Mouse (Mus musculus) thymus, postnatal 14 days (tissue): ENCODE data around the gene Zbtb16.

Experiments
- DNase-seq: peaks from one replicate; pipeline ENCODE4 v3.0.0; 2021

The Zbtb16 gene

DNA sequence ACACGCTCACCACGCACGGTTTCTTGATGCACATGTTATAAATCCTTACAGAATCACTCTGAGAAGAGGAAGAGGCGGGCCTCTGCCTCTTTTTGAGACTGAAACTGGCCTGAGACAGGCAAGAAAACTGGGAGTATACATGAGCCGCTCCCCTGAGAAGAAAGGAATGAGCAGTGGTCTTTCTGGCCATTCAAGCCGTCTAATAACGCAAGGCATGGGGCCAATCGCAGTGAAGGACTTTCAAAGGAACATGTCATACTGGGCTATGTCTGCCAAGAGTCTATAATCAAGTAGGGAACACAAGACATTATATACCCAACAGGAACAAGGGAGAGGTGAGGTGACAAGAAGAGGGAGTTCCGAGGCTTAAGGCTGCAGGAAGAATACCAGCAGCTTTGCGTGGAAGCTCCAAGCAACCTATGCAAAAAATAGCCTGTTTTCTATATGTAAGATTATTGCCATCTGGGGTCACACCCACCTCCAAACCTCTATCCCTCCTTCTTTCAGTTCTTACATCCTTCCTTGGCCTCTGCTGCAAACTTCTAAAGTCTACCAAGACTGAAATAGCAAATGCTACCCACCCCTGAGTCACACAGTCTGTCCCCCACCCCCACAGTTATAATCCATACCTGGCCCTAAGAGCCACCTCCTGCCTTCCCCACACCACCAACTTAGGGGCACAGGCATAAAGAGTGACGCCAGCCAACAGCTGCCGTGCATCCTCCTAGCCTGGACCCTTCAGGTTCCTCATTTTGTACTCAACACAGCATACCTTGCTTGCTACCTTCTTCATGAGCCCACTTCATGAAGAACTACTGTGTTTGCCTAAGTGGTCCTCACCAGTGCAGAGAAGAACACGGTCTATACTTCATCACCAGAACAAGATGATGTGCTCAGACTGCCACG is 74.0 kb downstream of the Zbtb16 start:
- no peak for DNase-seq

DNA sequence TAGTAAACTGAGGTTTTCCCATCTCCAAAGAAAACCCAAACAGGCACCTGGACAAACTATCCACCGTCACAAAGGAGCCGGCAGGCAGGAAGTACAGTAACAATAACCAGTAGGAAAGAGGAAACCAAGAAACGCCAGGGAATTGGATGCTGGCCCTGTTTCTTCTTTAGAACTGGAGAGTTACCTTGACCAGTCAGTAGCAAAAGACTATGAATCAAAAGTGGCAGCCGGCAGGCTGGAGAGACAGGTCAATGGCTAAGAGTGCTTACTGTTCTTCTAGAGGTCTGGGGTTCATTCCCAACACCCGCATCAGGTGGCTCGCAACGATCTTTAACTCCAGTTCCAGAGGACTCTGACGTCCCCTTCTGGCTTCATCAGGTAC is 74.9 kb downstream of the Zbtb16 start:
- DNase-seq, result no peak

DNA sequence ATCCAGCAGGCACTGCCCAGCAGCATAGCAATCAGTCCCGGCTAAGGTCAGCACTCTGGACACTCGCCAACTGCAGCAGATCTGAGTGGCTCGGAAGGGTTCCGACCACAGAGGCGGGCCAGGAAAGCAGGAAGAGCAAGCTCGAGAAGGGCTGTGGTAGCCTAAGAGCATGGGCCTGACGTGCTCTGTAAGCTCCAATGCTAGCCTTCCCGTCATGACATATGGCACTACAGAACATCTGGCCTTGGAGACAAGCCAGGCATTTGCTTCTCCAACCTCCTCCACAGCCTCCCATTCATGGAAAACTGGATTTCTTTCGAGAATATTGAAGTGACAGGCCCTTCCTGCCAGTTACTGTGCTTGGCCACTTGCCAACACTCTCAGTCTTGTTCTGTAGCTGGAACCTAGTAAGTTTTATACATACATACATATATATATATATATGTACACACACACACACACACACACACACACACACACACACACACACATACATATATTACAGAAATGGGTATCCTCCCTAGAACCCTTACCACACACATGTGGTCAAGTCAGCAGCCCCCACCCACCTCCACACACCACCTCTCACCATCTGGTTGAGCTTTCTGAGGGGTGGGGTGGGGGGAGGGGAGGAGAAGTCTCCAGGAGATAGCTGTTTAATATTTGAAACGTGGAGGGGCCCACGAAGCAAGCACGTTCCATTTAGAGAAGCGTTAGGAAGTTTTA is 75.4 kb downstream of the Zbtb16 start:
- no peak for DNase-seq

DNA sequence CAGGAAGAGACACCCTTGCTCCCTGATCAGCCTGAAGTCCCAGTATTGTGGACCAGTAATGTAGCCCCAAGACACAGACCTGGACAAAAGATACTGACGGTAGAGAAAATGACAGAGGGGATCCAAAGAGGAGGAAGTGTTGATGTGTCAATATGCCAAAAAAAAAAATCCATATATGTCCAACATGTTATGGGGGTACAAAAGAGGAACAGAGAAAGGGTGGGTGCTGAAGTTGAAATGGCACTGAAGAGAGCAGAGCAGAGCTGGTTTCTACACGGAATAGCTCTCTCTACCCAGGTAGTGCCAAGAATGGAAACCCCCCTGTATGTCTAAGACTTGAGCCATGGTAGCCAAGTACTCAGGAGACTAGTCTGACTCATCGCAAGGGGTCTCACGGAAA is 76.9 kb downstream of the Zbtb16 start:
- DNase-seq, result no peak

DNA sequence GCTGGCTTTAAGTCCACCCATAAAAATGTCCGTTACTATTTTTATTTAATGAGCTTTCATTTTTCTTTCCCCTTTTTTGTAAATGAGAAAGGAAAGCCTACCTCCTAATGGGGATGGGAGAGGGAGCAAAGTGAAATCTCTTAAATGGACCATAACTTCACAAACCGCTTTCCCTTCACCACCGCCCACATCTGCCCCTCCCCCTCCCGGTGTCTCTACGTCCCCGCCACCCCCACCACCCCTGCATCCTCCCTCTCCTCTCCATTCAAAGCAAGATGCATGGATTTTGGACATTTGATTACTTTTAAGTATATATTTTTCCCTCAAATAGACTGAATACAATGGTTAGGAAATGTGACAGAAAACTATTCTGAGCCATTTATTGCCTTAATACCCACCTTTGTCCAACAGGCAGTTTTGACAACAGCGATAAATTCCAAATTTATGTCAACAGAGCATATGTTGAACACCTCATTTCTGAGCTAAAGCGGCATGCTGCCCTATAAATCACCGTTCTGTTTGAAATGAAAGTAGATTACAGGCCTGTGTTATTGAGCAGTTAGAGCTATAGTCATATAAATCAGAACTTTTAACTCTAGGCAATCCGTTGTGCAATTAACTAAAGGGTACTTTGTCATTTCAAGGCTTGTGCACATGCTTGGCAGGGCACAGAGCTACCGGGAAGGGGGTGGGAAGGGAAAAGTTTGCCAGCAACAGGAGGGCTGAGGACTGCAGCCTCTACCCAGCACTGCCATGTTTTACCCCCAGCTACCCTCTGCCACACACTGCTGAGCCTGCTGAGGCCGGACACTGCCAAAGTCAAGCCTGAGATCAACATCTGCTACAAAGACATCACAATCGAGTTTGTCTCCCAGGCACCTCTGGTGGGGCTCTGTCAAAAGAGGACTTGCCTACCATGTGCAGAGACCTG is 78.1 kb downstream of the Zbtb16 start:
- no peak for DNase-seq

DNA sequence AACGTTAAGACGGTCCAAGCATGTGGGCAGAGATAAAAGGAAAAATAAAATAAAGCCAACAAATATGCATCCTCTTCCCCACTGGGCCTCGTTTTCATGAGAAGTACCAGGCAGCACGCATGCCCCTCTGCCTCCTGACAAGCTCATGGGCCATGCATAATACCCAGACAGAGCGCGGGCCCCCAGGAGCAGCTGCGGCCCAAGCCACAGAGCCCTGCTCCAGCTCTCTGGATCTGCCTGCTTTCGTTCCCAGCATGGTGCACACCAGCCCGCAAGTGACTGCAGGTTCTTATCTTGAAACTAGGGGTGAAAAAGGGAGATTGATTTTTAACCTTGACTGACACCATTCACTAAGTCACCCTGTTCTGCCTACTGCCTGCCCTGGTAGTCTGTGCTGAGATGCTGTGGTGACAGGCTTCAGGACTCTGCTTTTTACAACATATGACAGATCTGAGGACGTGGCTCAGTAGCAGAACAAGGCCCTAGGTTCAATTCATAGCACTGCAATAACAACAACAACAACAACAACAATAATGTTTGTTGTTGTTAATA is 79.7 kb downstream of the Zbtb16 start:
- no peak for DNase-seq

DNA sequence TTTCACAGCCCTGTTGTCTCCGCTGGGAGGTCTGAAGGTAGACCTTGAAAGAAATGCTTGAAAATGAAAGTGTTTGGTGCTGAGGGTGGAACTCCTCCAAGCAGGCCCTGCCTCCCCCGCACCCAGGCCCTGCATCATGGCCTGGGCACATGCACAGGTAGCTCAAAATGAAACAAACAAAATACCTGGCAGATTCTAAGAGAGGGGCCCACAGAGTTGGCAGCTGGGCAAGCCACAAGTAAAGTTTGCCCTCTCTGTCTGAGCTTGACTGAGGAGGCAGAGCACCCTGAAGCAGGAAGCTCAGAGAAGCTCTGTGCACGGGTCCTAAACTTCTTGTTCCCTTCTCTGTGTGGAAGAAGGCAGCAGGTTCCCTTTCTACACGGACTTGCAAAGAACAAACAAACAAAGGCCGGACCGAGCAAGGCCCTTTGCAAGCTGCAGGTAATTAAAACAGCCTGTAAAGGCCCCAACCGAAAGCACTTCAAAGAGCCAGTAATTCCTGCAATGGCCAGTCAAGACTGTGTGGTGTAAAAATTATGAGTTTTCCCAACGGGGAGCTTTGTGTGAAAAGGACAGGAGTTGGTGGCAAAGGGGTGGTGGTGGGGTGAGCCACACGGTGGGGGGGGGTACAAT is 80.5 kb downstream of the Zbtb16 start:
- no peak for DNase-seq

DNA sequence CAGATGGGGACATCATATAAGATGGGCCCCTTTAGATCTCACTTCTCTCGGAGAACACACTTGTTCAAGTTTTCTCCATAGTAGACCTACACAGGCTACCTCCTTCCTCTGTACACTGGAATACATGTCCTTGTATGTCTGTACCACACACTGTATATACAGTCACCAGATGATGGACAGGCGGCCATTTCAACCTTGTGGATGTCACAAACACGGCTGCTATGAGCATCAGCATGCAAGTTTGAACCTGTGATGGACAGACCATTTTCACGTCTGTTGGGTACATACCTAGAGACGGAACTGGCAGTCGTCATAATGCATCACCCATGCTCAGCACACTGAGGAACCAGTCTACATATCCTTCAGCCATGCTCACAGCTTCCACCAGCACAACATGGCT is 81.6 kb downstream of the Zbtb16 start:
- no peak for DNase-seq

DNA sequence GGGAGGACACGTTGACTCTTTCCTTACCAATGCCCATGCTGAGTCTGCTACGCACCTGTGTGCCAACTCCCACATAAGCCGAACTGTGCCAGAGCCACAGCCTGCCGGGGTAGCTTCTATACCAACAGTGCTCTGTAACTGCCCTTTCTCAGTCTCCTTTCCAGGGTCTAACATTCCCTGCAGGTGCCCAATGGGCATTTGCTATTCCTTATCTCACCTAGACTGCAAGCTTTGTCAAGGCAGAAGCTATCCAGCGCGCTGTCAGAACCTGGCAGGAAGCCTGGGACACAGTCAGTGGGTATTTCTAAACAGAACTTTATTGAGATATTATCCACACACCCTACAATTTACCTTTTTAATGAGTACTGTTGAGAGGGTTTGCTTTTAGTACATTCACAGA is 82.1 kb downstream of the Zbtb16 start:
- no peak for DNase-seq

DNA sequence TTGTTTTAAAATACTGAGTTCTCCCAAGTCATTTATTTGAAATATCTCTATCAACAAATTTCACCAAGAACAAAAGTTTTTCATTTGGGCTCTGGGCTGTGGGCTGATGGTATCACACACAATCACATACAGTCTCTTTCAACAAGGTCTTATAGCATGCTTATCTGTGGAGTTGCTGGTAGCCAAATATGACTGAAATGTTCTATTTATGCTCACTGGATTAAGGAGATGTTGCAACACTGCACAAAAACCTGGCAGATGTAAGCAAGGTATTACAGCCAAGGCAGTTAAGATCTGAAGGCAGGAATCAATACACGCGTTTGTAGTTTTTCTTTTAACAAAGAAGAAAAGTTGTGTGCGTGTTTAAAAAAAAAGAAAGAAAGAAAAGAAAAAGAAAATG is 84.1 kb downstream of the Zbtb16 start:
- no peak for DNase-seq

DNA sequence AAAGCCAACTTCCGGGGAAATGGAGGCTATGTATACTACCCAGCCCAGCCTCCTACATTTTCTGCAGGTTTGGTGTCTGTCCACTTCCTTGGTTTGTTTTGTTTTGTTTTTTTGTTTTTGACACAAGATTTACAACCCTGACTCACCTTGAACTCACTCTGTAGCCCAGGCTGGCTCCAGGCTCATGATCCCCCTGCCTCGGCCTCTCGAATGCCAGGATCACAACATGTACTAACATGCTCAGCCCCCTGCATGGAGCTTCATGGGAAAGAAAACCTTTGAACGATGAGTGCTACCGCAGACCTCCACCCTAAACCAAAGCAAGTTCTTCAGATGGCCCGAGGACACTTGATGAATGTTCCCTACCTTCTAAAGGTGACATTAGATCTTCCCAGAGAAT is 86.4 kb downstream of the Zbtb16 start:
- no peak for DNase-seq

DNA sequence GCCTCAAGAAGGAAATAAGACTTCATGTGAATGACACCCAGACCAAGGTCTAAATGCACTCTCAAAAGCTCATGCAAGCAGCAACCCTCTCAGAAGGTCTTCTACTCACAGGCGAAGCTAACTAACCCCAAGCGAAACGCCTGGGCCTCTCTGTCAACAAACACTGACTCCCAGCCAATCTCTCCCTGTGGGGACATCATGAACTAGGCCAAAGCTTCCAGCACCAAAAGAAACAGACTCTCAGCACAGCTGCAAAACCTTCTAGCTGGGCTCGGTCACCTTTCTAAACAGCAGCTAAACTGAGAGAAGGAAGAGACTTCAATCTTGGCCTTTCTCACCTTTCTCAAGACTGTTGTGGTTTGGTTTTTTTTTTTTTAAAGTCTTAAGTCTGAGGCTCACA is 86.9 kb downstream of the Zbtb16 start:
- no peak for DNase-seq

DNA sequence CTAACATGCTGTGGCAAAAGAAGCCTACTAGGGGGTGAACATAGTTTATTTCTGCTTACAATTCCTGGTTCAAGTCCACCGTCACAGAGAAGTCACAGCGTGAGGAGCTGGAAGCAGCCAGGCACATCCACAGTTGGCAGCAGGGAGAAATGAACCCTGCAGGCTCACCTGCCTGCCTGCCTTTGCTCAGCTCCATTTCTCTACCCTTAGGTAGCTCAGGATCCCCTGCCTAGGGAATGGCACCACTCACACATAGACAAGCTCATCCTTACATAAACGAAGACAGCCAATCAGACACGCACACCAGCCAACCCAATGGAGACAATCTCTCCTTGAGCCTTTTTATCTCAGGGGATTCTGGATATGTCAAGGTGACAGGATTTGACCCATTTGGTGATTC is 87.3 kb downstream of the Zbtb16 start:
- no peak for DNase-seq

DNA sequence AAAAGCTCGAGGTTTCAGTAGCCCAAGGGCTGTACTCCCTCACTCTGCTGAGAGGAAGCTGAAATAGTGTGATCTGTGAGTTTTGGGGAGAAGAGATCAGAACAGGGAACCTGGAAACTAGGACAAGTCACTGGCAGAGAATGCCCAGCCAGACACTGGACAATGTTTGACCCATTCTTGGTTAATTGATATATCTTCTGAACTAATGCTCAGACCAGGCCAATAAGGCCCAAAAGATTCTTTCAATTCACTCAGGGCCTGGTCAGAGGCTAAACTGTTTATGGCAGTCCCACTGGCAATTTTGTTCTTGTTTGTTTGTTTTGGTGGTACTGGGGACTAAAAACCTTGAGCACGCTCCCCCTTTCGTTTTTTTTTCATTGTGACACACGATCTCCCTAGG is 87.8 kb downstream of the Zbtb16 start:
- DNase-seq, result no peak

DNA sequence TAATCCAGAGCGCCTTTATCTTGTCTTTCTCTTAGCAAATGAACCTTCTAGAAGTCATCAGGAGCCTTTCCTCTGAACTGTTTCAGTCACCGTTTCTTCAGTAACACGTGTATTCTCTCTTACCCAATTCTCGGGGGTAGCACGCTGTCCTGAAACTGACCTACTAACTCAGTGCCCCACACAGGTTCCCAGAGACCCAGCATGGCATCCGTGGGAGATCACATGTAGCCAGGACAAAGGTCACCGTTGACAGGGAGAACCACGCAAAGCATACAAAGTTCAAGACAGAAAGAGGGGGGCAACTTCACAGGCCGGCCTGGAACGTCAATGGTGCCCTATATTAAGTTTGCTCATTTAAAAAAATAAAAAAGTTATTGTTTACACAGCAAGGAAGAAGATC is 89.5 kb downstream of the Zbtb16 start:
- DNase-seq, result no peak

DNA sequence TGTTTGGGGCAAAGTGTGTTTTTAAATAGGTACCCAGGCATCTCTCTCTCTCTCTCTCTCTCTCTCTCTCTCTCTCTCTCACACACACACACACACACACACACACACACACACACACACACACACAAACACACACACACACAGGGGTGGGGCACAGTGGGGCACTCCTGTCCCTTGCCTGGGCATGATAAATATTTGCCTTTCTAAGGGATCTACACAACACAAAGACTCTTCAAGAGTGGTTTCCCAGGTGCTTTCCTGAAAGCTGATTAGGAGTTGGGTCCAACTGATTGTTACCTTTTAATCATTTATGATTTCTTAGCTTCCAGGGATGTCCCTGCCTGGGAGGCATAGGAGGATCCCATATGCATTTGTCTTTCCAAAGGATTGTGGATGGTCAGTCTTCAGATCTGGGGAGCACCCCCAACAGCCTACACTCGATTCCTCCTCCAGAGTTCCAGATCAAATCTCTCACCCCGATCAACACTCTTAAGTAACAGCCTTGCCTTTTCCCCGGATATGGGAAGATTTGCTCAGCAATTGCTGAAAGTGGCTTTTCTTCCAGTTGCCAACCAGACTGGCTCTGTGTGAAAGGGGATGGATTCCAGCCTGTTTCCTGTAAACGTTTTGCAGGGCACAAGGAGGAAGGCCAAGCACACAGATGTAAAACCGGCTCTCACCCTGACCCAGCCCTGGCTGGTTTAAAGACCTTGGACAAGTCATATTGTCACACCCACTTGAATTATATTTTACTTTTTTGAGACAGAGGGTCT is 90.5 kb downstream of the Zbtb16 start:
- no peak for DNase-seq

DNA sequence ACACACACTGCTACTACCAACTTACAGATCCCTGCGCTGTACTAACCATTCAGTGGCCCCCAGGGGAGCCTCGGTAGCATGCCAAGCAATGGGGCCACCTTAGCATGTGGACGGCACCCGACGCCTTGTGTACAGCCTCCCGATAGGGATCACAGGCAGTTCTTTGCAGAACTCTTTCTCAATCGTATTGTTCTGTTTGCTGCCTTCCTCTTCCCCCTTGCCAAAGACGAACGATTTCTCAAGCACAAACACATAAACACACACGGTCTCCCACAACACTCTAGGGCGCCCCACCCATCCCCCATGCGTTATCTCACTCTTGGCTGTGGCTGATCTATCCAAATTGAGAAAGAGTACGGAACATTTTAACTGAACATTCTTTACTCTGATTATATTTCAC is 91.1 kb downstream of the Zbtb16 start:
- DNase-seq, result no peak

DNA sequence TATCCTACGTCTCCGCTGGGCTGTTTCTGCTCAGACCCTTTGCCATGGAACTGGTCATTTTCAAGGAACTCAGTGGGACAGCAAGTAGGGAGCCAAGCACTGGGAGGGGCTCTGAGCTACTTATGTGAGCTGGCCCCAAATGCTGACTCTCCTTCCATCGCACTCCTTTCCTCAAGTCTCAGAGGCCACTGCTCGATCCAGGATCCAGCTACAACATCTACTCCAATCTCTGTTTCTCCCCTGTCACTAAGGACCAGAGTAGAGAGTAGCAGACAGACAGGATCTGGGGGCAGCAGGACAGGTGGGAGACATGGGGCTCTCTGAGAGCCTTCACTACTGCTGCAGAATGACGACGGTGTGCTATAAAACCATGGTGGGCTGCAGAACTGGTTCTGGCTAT is 91.6 kb downstream of the Zbtb16 start:
- no peak for DNase-seq

DNA sequence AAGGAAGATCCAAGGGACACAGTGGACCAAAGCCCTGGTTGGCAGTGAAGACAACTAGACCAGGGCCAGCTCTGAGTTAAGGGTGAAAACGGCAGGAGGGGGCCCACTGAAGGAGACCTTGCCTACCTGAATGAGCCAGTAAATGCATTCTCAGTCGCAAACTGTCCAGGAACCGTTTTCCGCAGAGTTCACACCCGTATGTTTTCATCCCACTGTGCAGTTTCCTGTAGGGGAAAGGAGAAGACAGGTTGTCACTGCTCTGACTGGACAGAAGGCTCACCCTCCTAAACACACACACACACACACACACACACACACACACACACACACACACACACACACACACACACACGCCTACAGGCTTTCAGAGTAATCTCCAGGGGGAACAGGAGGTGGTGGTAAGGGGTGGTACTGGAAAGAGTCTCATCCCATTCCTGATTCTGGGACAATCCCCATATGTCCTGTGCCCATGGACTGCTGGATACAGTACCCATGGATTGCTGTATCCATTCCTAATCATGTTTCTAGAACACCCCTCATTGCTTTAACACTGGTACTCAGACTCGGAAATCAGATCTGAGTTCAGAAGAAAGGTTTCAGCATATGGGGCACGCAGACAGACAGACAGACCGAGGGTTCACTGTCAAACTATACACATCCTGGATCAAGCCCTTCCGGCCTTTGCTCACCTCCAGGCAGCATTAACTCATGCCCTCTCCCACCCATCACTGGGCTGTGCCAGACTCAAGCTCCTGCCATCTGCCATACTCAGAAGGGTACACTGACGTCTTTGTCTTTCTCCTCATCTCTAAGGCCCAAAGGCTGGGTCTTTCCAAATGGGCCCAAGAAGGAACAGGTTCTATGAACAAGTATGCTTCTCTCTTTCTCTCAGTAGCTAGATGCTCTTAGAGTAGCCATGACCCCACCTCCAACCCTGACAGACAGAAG is 92.4 kb downstream of the Zbtb16 start:
- DNase-seq, result no peak

DNA sequence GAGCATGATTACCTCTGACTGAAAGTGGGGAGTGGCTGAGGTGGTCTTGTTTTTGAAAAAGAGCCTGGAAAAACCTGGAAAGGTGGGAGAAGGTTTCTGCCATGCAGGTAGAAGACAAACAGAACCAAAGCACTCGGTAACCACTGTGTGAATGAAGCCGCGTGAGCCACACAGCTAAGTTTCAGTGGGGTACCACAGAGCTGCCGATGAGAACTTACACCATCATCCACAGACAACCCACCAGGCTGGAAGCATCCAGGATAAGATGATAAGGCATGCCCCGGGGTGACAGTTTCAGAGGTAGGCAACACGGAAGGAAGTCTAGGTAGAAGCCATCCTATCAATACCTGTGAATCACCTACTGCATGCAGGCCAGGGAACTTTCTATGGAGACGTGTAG is 93.9 kb downstream of the Zbtb16 start:
- DNase-seq, result no peak
